Mouse (Mus musculus): ENCODE results near the gene Ftl1.

DNA sequence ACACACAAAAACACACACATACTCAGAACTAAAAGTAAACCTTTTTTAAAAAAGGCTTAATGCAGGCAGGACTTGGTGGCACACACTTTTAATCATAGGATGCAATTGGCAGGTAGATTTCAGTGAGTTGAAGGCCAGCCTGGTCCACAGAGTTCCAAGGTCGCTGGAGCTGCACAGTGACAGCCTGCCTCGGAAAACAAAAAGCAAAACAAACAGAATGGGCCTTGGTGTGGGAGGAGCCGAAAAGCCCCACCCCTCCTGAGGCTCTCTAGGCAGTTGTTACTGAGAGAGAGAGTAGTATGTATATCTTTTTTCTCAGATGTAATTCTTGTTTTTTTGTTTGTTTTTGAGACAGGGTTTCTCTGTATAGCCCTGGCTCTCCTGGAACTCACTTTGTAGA is 31.6 kb upstream of the Ftl1 start:
- TF ChIP-seq GATA1 (IDR thresholded peaks at IDR 0.05; ENCODE audit: low read length), result no peak
- TF ChIP-seq TAL1 (IDR thresholded peaks at IDR 0.05; ENCODE audit: low read length), result no peak
